Mouse (Mus musculus) lung, embryonic 14.5 days (tissue): ENCODE measurements around the gene Catsper3. TPM values are rescaled to one million over a fixed set of nuclear protein-coding genes. Genes with fewer than 3 reads are reported as not detected.

Experiments used
- ATAC-seq: fragments of 200-750 bp; cut with Nextera tagmentation; 2 replicates; pipeline ENCODE4 v1.8.0; 2017; ENCODE audit warnings: mild to moderate bottlenecking, moderate TSS enrichment, moderate library complexity; ENCODE audit not compliant: insufficient read depth
- DNase-seq: peaks from one replicate; pipeline ENCODE4 v3.0.0-alpha.2; 2015
- H3K27ac ChIP-seq: fragments of 300-500 bp; sonication (generic); 2 replicates; pipeline ENCODE4 v1.5.1; 2014; ENCODE audit warnings: low read depth, mild to moderate bottlenecking, moderate library complexity
- H3K27me3 ChIP-seq: fragments of 300-500 bp; sonication (generic); 2 replicates; pipeline ENCODE4 v1.6.1; 2014; ENCODE audit warnings: low read length, control low read depth; ENCODE audit not compliant: insufficient read depth
- H3K36me3 ChIP-seq: fragments of 300-500 bp; sonication (generic); 2 replicates; pipeline ENCODE4 v1.6.1; 2014; ENCODE audit warnings: control low read depth; ENCODE audit not compliant: insufficient read depth
- H3K4me1 ChIP-seq: fragments of 300-500 bp; sonication (generic); 2 replicates; pipeline ENCODE4 v1.6.1; 2014; ENCODE audit warnings: antibody characterized with exemption, control low read depth; ENCODE audit not compliant: insufficient read depth
- H3K4me2 ChIP-seq: fragments of 300-500 bp; sonication (generic); 2 replicates; pipeline ENCODE4 v1.6.1; 2014; ENCODE audit warnings: mild to moderate bottlenecking
- H3K4me3 ChIP-seq: fragments of 300-500 bp; sonication (generic); 2 replicates; pipeline ENCODE4 v1.5.1; 2014; ENCODE audit warnings: low read depth, low read length
- H3K9ac ChIP-seq: fragments of 300-500 bp; sonication (generic); 2 replicates; pipeline ENCODE4 v1.6.1; 2014
- H3K9me3 ChIP-seq: fragments of 300-500 bp; sonication (generic); 2 replicates; pipeline ENCODE4 v1.6.1; 2016; ENCODE audit warnings: low read depth, low read length, control low read depth
- CTCF ChIP-seq: IDR thresholded peaks from 2 replicates; pipeline ENCODE4 v1.5.1; 2016; ENCODE audit warnings: antibody characterized with exemption, low read depth
- whole genome bisulfite sequencing: fragments of 180-500 bp; shearing (Covaris S2); extraction: QIAGEN DNeasy Blood & Tissue Kit; methylation state at CpG from one replicate; pipeline ENCODE4 v1.1.7; 2014; 5-methylcytosine and 5-hydroxymethylcytosine counted together
- polyA plus RNA-seq: library from polyadenylated mRNA; unstranded; fragments of >200 nt; fragmentation: Nextera tagmentation; extraction: Ambion mirVana; gene quantifications from 2 replicates; pipeline ENCODE4 v1.2.1, GENCODE M21; 2014

The Catsper3 gene
- 0.18 TPM in 1 of 2 replicates, not detected in the other for polyA plus RNA-seq

DNA sequence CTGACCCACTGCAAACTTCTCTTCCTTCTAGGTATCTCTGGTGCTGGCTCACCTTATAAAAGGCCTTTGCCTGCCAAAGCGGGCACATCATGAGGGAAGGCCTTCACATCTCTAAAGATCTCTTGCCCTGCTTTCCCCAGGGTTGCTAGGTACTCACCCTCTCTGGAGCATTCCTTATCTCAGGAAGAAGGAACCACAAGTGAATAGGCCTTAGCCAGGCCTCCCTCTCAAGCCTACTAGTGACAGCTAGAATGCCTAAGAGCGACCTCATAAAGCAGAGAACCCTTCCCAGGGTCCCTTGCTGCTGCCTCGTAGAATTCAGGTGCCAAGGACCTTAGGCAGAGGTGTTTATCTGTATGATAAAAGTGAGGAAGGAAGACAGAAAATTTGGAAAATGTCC, at the start of gene Catsper3:
TSS of gene Catsper3 (plus strand) at position 301 of the 400 bp plus-strand sequence.
- no peak within 1 kb of the TSS for H3K4me2 ChIP-seq
- 71% methylated on average over 3 of the region's 3 CpGs for WGBS
- H3K9me3 ChIP-seq, result no peaks in the 10 kb centered on the region
- H3K9ac ChIP-seq, result no peak within 1 kb of the TSS
- no peaks in the 10 kb centered on the region for H3K27me3 ChIP-seq
- no peaks in the 10 kb centered on the region for H3K4me1 ChIP-seq
- no peak within 1 kb of the TSS for H3K27ac ChIP-seq
- no peak within 1 kb of the TSS for H3K4me3 ChIP-seq
- ATAC-seq (no peak), DNase-seq (no peak)
- H3K36me3 ChIP-seq, result no peaks in the 10 kb centered on the region
- no peak for TF ChIP-seq CTCF

- Histone ChIP-seq H3K27ac (no peak overlapping the region), H3K4me3 (no peak overlapping the region), H3K4me2 (no peak overlapping the region), H3K9ac (no peak overlapping the region), H3K27me3 (no peaks in the 10 kb centered on the region), H3K4me1 (no peaks in the 10 kb centered on the region), H3K9me3 (no peaks in the 10 kb centered on the region), H3K36me3 (no peaks in the 10 kb centered on the region)
- TF ChIP-seq CTCF, result no peak
- 84% methylated on average over 8 of the region's 8 CpGs for WGBS
- DNase-seq (no peak), ATAC-seq (no peak)
These were observed 46.5 kb upstream of the Catsper3 start for GRCm38 (mm10) chr13:55737885-55738284.

DNA sequence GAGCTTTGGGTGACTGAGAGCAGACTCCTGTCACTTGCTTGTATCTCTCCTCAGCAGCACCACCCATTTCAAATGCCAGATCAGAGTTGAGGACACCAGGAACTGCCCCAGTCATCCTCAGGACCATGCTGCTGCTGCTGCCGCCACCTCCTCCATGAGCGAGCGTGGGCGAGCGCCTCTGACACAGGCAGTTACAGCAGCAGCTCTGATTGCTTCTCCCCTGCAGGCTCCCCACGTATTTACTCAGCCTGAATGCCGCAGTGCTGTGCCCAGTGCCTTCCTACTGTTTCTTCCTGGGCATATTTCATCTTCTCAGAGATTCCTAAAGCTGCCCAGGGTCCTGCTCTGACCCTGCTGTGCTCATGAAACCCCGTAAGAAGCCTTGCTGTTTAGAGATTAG, 42.1 kb upstream of the Catsper3 start:
- Histone ChIP-seq H3K9ac (no peak overlapping the region), H3K9me3 (no peaks in the 10 kb centered on the region), H3K36me3 (no peaks in the 10 kb centered on the region), H3K4me1 (no peaks in the 10 kb centered on the region), H3K4me3 (no peak overlapping the region), H3K4me2 (no peak overlapping the region), H3K27me3 (no peaks in the 10 kb centered on the region), H3K27ac (no peak overlapping the region)
- no peak for TF ChIP-seq CTCF
- no peak for ATAC-seq
- WGBS, result 58% methylated on average over 8 of the region's 8 CpGs
- DNase-seq, result no peak

DNA sequence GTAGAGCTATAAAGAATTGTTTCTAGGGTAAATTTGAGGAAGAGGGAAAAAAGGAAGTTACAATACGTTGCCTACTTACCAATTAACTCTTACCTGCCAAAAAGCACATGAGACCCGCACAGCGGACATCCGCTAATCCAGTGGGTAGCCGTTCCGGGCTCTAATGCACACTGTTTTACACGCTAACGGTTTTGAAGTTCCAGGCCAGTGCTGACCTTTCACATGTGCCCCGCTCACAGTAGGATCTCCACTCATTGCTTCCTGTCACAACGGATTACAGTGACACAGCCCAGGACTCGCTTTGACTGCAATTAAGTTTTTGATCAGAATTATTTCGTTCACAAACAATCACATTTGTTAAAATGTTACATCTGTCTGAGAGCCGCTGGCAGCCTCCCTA, 30.0 kb upstream of the Catsper3 start:
- Histone ChIP-seq H3K27ac (no peak overlapping the region), H3K9ac (no peak overlapping the region), H3K36me3 (no peaks in the 10 kb centered on the region), H3K4me2 (no peak overlapping the region), H3K9me3 (no peaks in the 10 kb centered on the region), H3K4me3 (no peak overlapping the region), H3K27me3 (no peaks in the 10 kb centered on the region), H3K4me1 (no peaks in the 10 kb centered on the region)
- DNase-seq, result no peak
- TF ChIP-seq CTCF, result no peak
- WGBS, result 73% methylated on average over 13 of the region's 13 CpGs
- no peak for ATAC-seq

DNA sequence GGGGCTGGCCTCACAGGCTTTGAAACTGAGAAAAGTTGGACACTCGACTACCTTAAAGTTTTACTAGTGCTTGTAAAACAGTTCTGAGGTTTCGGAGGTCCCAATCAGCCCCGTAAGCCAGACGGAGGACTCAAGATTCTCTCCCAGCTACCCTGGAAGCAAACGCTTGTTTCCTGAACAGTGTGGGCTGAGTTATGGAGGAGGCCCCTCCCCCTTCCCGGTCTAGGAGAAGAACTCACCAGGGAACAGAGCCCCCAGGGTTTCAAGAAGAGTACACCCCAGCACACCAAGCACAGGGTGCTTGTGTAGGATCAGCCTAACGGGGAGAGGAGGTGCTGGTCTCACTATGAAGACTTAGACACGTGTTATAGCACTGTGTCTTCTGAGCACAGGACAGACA, 27.6 kb upstream of the Catsper3 start:
- 0 out of 2 replicates have a peak, but pooled peaks have one; percentile 56 for ATAC-seq
- Histone ChIP-seq H3K9me3 (no peaks in the 10 kb centered on the region), H3K4me2 (peak overlapping the region; percentile 33; the same call in 1 of the 2 replicates), H3K27ac (no peak overlapping the region), H3K9ac (peak overlapping the region; percentile 1; the same call in 1 of the 2 replicates), H3K27me3 (no peaks in the 10 kb centered on the region), H3K4me1 (no peaks in the 10 kb centered on the region), H3K4me3 (no peak overlapping the region), H3K36me3 (no peaks in the 10 kb centered on the region)
- WGBS, result 25% methylated on average over 8 of the region's 8 CpGs
- no peak for TF ChIP-seq CTCF
- DNase-seq, result peak; percentile 53

DNA sequence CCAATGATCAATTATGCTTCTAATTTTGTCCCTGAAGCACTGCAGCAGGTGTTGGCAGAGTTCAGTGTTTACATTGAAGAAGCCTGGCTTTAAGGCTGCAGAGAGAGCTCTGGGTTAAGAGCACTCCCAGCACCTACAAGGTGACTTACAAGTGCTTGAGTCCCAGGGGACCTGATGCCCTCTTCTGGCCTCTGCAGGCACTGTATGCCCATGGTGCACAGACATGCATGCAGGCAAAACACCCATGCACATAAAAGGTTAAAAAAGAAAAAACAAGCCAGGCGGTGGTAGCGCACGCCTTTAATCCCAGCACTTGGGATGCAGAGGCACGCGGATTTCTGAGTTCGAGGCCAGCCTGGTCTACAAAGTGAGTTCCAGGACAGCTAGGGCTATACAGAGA, 26.7 kb upstream of the Catsper3 start:
- no peak for ATAC-seq
- Histone ChIP-seq H3K4me3 (no peak overlapping the region), H3K9me3 (no peaks in the 10 kb centered on the region), H3K36me3 (no peaks in the 10 kb centered on the region), H3K27me3 (no peaks in the 10 kb centered on the region), H3K4me1 (no peaks in the 10 kb centered on the region), H3K27ac (no peak overlapping the region), H3K4me2 (no peak overlapping the region), H3K9ac (no peak overlapping the region)
- 78% methylated on average over 6 of the region's 6 CpGs for WGBS
- peak; percentile 35 for TF ChIP-seq CTCF
- peak; percentile 30 for DNase-seq

DNA sequence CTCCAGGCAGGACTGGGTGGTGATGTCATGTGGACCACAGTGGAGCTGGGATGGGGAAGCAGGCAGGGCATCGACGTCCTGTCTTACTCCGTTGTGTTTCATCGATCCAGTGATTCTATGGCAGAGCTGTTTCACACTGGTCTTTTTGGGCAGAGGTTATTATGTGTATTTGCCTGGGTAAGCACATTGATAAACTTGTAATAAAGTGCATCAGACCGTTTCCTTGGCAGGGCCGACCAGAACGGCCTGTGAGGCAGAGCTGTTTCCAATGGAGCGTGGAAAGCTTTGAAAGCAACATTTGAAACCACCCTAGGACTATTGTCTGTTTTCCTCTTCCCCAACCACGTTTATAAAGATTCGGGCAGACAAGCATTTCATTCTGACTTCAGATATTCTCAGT, 23.8 kb upstream of the Catsper3 start:
- Histone ChIP-seq H3K4me1 (no peaks in the 10 kb centered on the region), H3K27me3 (no peaks in the 10 kb centered on the region), H3K36me3 (no peaks in the 10 kb centered on the region), H3K9ac (no peak overlapping the region), H3K9me3 (no peaks in the 10 kb centered on the region), H3K4me2 (no peak overlapping the region), H3K4me3 (no peak overlapping the region), H3K27ac (no peak overlapping the region)
- no peak for TF ChIP-seq CTCF
- 69% methylated on average over 10 of the region's 10 CpGs for WGBS
- no peak for ATAC-seq
- DNase-seq, result no peak

- Histone ChIP-seq H3K27ac (no peak overlapping the region), H3K4me3 (no peak overlapping the region), H3K27me3 (no peaks in the 10 kb centered on the region), H3K4me1 (no peaks in the 10 kb centered on the region), H3K9me3 (no peaks in the 10 kb centered on the region), H3K9ac (no peak overlapping the region), H3K36me3 (no peaks in the 10 kb centered on the region), H3K4me2 (no peak overlapping the region)
- 52% methylated on average over 10 of the region's 10 CpGs for WGBS
- no peak for TF ChIP-seq CTCF
- ATAC-seq, result no peak
- DNase-seq, result no peak
These were observed 22.9 kb upstream of the Catsper3 start for GRCm38 (mm10) chr13:55761486-55761885.
